Mouse (Mus musculus) CH12.LX (cell line): Measurements from ENCODE around the gene Eef1akmt3. TPM values are rescaled to one million over a fixed set of nuclear protein-coding genes. Genes with fewer than 3 reads are reported as not detected.

ENCODE experiments used
- DNase-seq: peaks from one replicate; pipeline ENCODE4 v3.0.0-alpha.2; 2013; ENCODE audit errors: extremely low read depth
- H3K27ac ChIP-seq: 2 replicates; pipeline ENCODE4 v1.5.1; 2012; ENCODE audit warnings: low read depth, mild to moderate bottlenecking, control low read depth, moderate library complexity; ENCODE audit not compliant: insufficient read depth
- H3K27me3 ChIP-seq: replicated peaks from 2 replicates; pipeline ENCODE3; 2012; ENCODE audit warnings: inconsistent platforms
- H3K36me3 ChIP-seq, 2 experiments: replicated peaks in 1 of 2; 2 replicates each; pipeline versions ENCODE3 to v1.6.1; 2012; ENCODE audit warnings: inconsistent platforms in 1 of 2, low read length in 1 of 2, mild to moderate bottlenecking in 1 of 2, mixed read lengths in 1 of 2, moderate library complexity in 1 of 2; ENCODE audit not compliant: control insufficient read depth in 1 of 2, insufficient read depth in 1 of 2
- H3K4me1 ChIP-seq, 2 experiments: 2 replicates each; pipeline ENCODE4 v1.6.1; 2012; ENCODE audit warnings: inconsistent platforms in 1 of 2, moderate library complexity in 1 of 2; ENCODE audit not compliant: insufficient read depth in 2 of 2, control insufficient read depth in 1 of 2
- H3K4me2 ChIP-seq: 2 replicates; pipeline ENCODE4 v1.6.1; 2012; ENCODE audit warnings: low read depth, mild to moderate bottlenecking, control low read depth; ENCODE audit not compliant: poor library complexity, insufficient read depth, severe bottlenecking
- H3K4me3 ChIP-seq, 3 experiments: fragments of 150-350 bp in 1 of 3; sonication (generic) in 1 of 3; replicated peaks in 1 of 3; 2 replicates each; pipeline versions ENCODE3 to v1.5.1; 2011 to 2012; ENCODE audit warnings: low read depth in 2 of 3, low read length in 2 of 3, mild to moderate bottlenecking in 2 of 3, moderate library complexity in 2 of 3, control low read depth in 1 of 3, improper control_type of control experiment in 1 of 3, inconsistent platforms in 1 of 3, mixed read lengths in 1 of 3; ENCODE audit not compliant: poor library complexity in 1 of 3
- H3K79me2 ChIP-seq: replicated peaks from 2 replicates; pipeline ENCODE4 v1.6.1; 2012; ENCODE audit warnings: mild to moderate bottlenecking, moderate library complexity; ENCODE audit not compliant: control insufficient read depth, poor library complexity, insufficient read depth, severe bottlenecking; ENCODE audit errors: extremely low read depth
- H3K9ac ChIP-seq: 2 replicates; pipeline ENCODE4 v1.6.1; 2012; ENCODE audit warnings: low read depth, mild to moderate bottlenecking, control low read depth, moderate library complexity; ENCODE audit not compliant: insufficient read depth
- H3K9me3 ChIP-seq: replicated peaks from 2 replicates; pipeline ENCODE3; 2012; ENCODE audit warnings: low read length, inconsistent platforms, mixed read lengths
- CTCF ChIP-seq, 2 experiments: IDR thresholded peaks in 1 of 2; conservative IDR thresholded peaks in 1 of 2; 2 replicates each; pipeline ENCODE4 v1.5.1; 2011 to 2012; ENCODE audit warnings: low read depth in 2 of 2, low read length in 2 of 2, improper control_type of control experiment in 1 of 2, inconsistent platforms in 1 of 2, mild to moderate bottlenecking in 1 of 2, moderate library complexity in 1 of 2
- ELF1 ChIP-seq: IDR thresholded peaks from 2 replicates; pipeline ENCODE4 v1.6.1; 2014; ENCODE audit warnings: low read depth, mild to moderate bottlenecking, inconsistent platforms, low read length, improper control_type of control experiment
- ETS1 ChIP-seq: conservative IDR thresholded peaks from 2 replicates; pipeline ENCODE4 v1.6.1; 2012; ENCODE audit warnings: low read depth, mild to moderate bottlenecking, inconsistent platforms, low read length, improper control_type of control experiment, moderate library complexity
- HCFC1 ChIP-seq: IDR thresholded peaks from 2 replicates; pipeline ENCODE4 v1.6.1; 2012; ENCODE audit warnings: low read depth, mild to moderate bottlenecking, inconsistent platforms, low read length, improper control_type of control experiment
- JUN ChIP-seq: IDR thresholded peaks from 2 replicates; pipeline ENCODE4 v1.6.1; 2011; ENCODE audit warnings: low read depth, mild to moderate bottlenecking, low read length, improper control_type of control experiment, moderate library complexity; ENCODE audit not compliant: insufficient read depth
- JUND ChIP-seq: conservative IDR thresholded peaks from 2 replicates; pipeline ENCODE4 v1.6.1; 2011; ENCODE audit warnings: low read depth, low read length, improper control_type of control experiment
- MEF2A ChIP-seq: IDR thresholded peaks from 2 replicates; pipeline ENCODE4 v1.6.1; 2014; ENCODE audit warnings: low read depth, mild to moderate bottlenecking, inconsistent platforms, low read length, improper control_type of control experiment, borderline replicate concordance
- MXI1 ChIP-seq: IDR thresholded peaks from 2 replicates; pipeline ENCODE4 v1.6.1; 2011; ENCODE audit warnings: mild to moderate bottlenecking, low read depth, low read length, improper control_type of control experiment
- POLR2A ChIP-seq: IDR thresholded peaks from 2 replicates; pipeline ENCODE4 v1.6.1; 2011; ENCODE audit warnings: low read depth, mild to moderate bottlenecking, improper control_type of control experiment, low read length
- POLR2AphosphoS2 ChIP-seq: IDR thresholded peaks from 2 replicates; pipeline ENCODE4 v1.6.1; 2011; ENCODE audit warnings: low read depth, low read length, improper control_type of control experiment
- RAD21 ChIP-seq: IDR thresholded peaks from 2 replicates; pipeline ENCODE4 v1.6.1; 2011; ENCODE audit warnings: low read depth, mild to moderate bottlenecking, low read length, improper control_type of control experiment, moderate library complexity
- RCOR1 ChIP-seq: conservative IDR thresholded peaks from 2 replicates; pipeline ENCODE4 v1.6.1; 2012; ENCODE audit warnings: low read depth, mild to moderate bottlenecking, inconsistent platforms, low read length, improper control_type of control experiment
- TCF12 ChIP-seq: IDR thresholded peaks from 2 replicates; pipeline ENCODE4 v1.6.1; 2014; ENCODE audit warnings: low read depth, mild to moderate bottlenecking, inconsistent platforms, low read length, improper control_type of control experiment
- USF2 ChIP-seq: conservative IDR thresholded peaks from 2 replicates; pipeline ENCODE4 v1.6.1; 2011; ENCODE audit warnings: low read depth, low read length, improper control_type of control experiment
- ZKSCAN1 ChIP-seq: IDR thresholded peaks from 2 replicates; pipeline ENCODE4 v1.6.1; 2012; ENCODE audit warnings: low read depth, inconsistent platforms, low read length, improper control_type of control experiment, borderline replicate concordance
- ZMIZ1 ChIP-seq: IDR thresholded peaks from 2 replicates; pipeline ENCODE4 v1.6.1; 2012; ENCODE audit warnings: low read depth, mild to moderate bottlenecking, inconsistent platforms, low read length, improper control_type of control experiment
- ZNF384 ChIP-seq: IDR thresholded peaks from 2 replicates; pipeline ENCODE4 v1.6.1; 2012; ENCODE audit warnings: low read depth, low read length, improper control_type of control experiment, inconsistent platforms
- dilution Hi-C: fragments of 300-500 bp; cut with MboI; formaldehyde crosslinking; loops from 2 replicates; pipeline ENCODE4 v1.14.3; 2020; ENCODE audit warnings: low sequenced_read_pairs; ENCODE audit not compliant: extremely low pct_unique_long_range_greater_than_20kb, extremely low pct_ligation_motif_present
- in situ Hi-C: fragments of 300-500 bp; cut with MboI; formaldehyde crosslinking; loops from 3 replicates; pipeline ENCODE4 v1.14.3; 2019; ENCODE audit warnings: low sequenced_read_pairs, low pct_ligation_motif_present, low pct_unique_long_range_greater_than_20kb, mixed read lengths
- polyA plus RNA-seq: library from polyadenylated mRNA; unstranded; fragments of >175 nt; gene quantifications from 2 replicates; pipeline ENCODE4 v1.2.1, GENCODE M21; 2012; ENCODE audit warnings: low read depth; ENCODE audit not compliant: insufficient read length
- total RNA-seq, 2 experiments: library from RNA; depleted of rRNA; stranded (reverse); fragments of 300-350 nt in 1 of 2; fragments of >200 nt in 1 of 2; gene quantifications; 2 replicates each; pipeline ENCODE4 v1.2.3; 2012 to 2014

Gene Eef1akmt3
- total and polyA plus RNA-seq, 3 experiments, result 0.78 to 1.1 (median 0.98) TPM

GRCm38 (mm10) chr10:127030336-127031296 lies 10.7 kb downstream of the Eef1akmt3 start, which contains the start of gene Tsfm (continued):
- TF ChIP-seq MXI1, result peak; percentile 92
- TF ChIP-seq, all 38 proteins: peak for 25

- in situ Hi-C loops (no loop called here), dilution Hi-C loops (no loop called here)
- Histone ChIP-seq H3K27ac (no peak overlapping the region), H3K4me2 (no peak overlapping the region), H3K36me3 (peaks cover 14 to 60% of the 10 kb centered on the region in 2 experiments), H3K4me1 (no peaks in the 10 kb centered on the region), H3K79me2 (no peaks in the 10 kb centered on the region), H3K4me3 (no peak overlapping the region), H3K9me3 (no peaks in the 10 kb centered on the region), H3K9ac (no peak overlapping the region), H3K27me3 (no peaks in the 10 kb centered on the region)
- DNase-seq, result no peak
- TF ChIP-seq RCOR1, result no peak
- TF ChIP-seq CTCF (conservative IDR thresholded peaks at IDR 0.05 in 1 of 2, IDR thresholded peaks at IDR 0.05 in 1 of 2; ENCODE audit: low read depth in 2 of 2, low read length in 2 of 2), result 0 out of 4 replicates have a peak, but pooled peaks of 1 of the 2 experiments have one; percentile 9
Observed at GRCm38 (mm10) chr10:127018422-127018821, 22.9 kb downstream of the Eef1akmt3 start.

GRCm38 (mm10) chr10:127017071-127017470 lies 24.2 kb downstream of the Eef1akmt3 start:
- dilution Hi-C loops (no loop called here), in situ Hi-C loops (no loop called here)
- TF ChIP-seq TCF12 (no peak), ZNF384 (no peak), RCOR1 (no peak), ZMIZ1 (no peak), MXI1 (no peak), MEF2A (no peak), HCFC1 (no peak), POLR2AphosphoS2 (no peak), POLR2A (no peak), ELF1 (no peak), ETS1 (no peak), JUN (no peak), RAD21 (no peak), USF2 (no peak), JUND (no peak), ZKSCAN1 (no peak)
- Histone ChIP-seq H3K9me3 (no peaks in the 10 kb centered on the region), H3K4me1 (no peaks in the 10 kb centered on the region), H3K27ac (no peak overlapping the region), H3K27me3 (no peaks in the 10 kb centered on the region), H3K79me2 (no peaks in the 10 kb centered on the region), H3K4me3 (no peak overlapping the region), H3K9ac (no peak overlapping the region), H3K36me3 (peaks cover 4 to 54% of the 10 kb centered on the region in 2 experiments), H3K4me2 (no peak overlapping the region)
- DNase-seq, result no peak
